ENCODE assay signal across 19 mouse cellular contexts in the genomic region with DNA sequence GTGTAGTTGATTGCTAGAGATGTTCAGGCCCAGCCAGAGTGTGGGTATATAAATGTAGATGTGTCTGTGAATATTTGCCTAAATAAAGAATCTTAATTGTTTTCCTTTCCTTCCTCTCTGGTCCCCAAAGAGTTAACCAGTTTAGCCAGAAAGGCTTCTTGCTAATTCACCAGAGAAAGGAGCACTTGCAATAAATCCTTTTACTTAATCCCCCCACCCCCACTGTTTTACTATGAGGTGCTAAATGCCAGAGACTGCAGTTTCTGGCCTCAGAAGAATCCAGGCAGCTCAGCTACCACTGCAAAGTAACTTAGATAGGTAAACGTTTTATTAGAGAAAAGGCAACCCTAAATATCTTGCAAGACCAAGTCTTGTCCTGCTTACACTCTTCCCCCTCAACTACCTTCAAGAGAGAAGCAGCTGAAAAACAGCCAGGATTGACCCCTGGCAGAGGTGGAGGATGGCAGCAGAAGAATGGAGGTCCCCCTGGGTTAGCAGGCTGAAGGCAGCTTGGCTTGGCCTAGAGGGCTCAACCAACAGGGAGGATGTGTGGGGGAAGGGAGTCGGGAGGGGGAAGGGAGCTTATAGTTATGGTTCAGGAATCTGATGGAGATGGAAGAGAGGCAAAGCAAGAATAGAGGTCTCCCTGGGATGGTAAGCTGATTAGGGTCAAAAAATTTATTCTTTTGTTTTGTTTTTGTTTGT.
DNase-seq lines count a peak whose midpoint lies in the region; ATAC-seq lines count a peak whose summit lies in the region.
"Had no signal": no experiment of that assay in that cellular context is flagged by ENCODE, and none has a peak within 500 bp of the region (broad histone marks: within the 10 kb centered on the region; RNA-seq: fewer than 3 reads in every experiment).

No protein-coding gene starts in this region.

- no peak overlapping the region for H3K27ac ChIP-seq in heart, embryonic 10.5 days
- no peak overlapping the region for H3K27ac ChIP-seq in embryonic facial prominence, embryonic 14.5 days (replicated peaks; ENCODE audit: low read depth, low read length)
- H3K27ac ChIP-seq in midbrain, embryonic 13.5 days, result no peak overlapping the region; the same call in 1 of the 2 replicates
- H3K27ac ChIP-seq in hindbrain, embryonic 12.5 days, result no peak overlapping the region
- H3K27ac ChIP-seq: embryonic facial prominence, embryonic 12.5 days; hindbrain, embryonic 13.5 days; liver, embryonic 15.5 days; stomach, postnatal 0 days had no signal

- H3K9ac ChIP-seq in embryonic facial prominence, embryonic 14.5 days (ENCODE audit: low read depth, low read length), result no peak overlapping the region
- H3K9ac ChIP-seq in midbrain, embryonic 13.5 days (replicated peaks), result no peak overlapping the region
- H3K9ac ChIP-seq in hindbrain, embryonic 12.5 days, result no peak overlapping the region
- H3K9ac ChIP-seq: embryonic facial prominence, embryonic 12.5 days; hindbrain, embryonic 13.5 days; liver, embryonic 15.5 days had no signal

- no peaks in the 10 kb centered on the region for H3K9me3 ChIP-seq in heart, embryonic 10.5 days
- H3K9me3 ChIP-seq in embryonic facial prominence, embryonic 14.5 days (ENCODE audit: control insufficient read depth, low read length), result no peaks in the 10 kb centered on the region
- no peaks in the 10 kb centered on the region for H3K9me3 ChIP-seq in midbrain, embryonic 13.5 days
- H3K9me3 ChIP-seq in hindbrain, embryonic 12.5 days (replicated peaks), result no peaks in the 10 kb centered on the region
- H3K9me3 ChIP-seq: embryonic facial prominence, embryonic 12.5 days; hindbrain, embryonic 13.5 days; liver, embryonic 15.5 days had no signal

- no peak overlapping the region for H3K4me3 ChIP-seq in heart, embryonic 10.5 days
- no peak overlapping the region for H3K4me3 ChIP-seq in embryonic facial prominence, embryonic 14.5 days (ENCODE audit: low read depth, low read length)
- H3K4me3 ChIP-seq in midbrain, embryonic 13.5 days (replicated peaks), result no peak overlapping the region
- H3K4me3 ChIP-seq in hindbrain, embryonic 12.5 days, result no peak overlapping the region
- H3K4me3 ChIP-seq: embryonic facial prominence, embryonic 12.5 days; hindbrain, embryonic 13.5 days; liver, embryonic 15.5 days had no signal

- 18% methylated on average over 2 of the region's 2 CpGs for WGBS in heart, embryonic 10.5 days
- 28% methylated on average over 2 of the region's 2 CpGs for WGBS in embryonic facial prominence, embryonic 14.5 days
- 9% methylated on average over 2 of the region's 2 CpGs for WGBS in midbrain, embryonic 13.5 days
- 37% methylated on average over 2 of the region's 2 CpGs for WGBS in hindbrain, embryonic 12.5 days

- no peak overlapping the region for H3K4me2 ChIP-seq in embryonic facial prominence, embryonic 14.5 days (ENCODE audit: low read depth, low read length)
- H3K4me2 ChIP-seq in midbrain, embryonic 13.5 days (replicated peaks), result peak overlapping the region; percentile 10; the same call in 1 of the 2 replicates
- H3K4me2 ChIP-seq in hindbrain, embryonic 12.5 days (replicated peaks), result no peak overlapping the region
- H3K4me2 ChIP-seq: embryonic facial prominence, embryonic 12.5 days; hindbrain, embryonic 13.5 days; liver, embryonic 15.5 days had no signal

- H3K27me3 ChIP-seq in heart, embryonic 10.5 days (ENCODE audit: insufficient read depth, poor library complexity, severe bottlenecking), result no peaks in the 10 kb centered on the region
- no peaks in the 10 kb centered on the region for H3K27me3 ChIP-seq in embryonic facial prominence, embryonic 14.5 days (replicated peaks; ENCODE audit: control insufficient read depth, insufficient read depth, low read length)
- no peaks in the 10 kb centered on the region for H3K27me3 ChIP-seq in midbrain, embryonic 13.5 days
- H3K27me3 ChIP-seq in hindbrain, embryonic 12.5 days, result no peaks in the 10 kb centered on the region
- H3K27me3 ChIP-seq: embryonic facial prominence, embryonic 12.5 days; hindbrain, embryonic 13.5 days; liver, embryonic 15.5 days had no signal

- no peaks in the 10 kb centered on the region for H3K36me3 ChIP-seq in heart, embryonic 10.5 days
- H3K36me3 ChIP-seq in embryonic facial prominence, embryonic 14.5 days (ENCODE audit: control insufficient read depth, insufficient read depth, low read length), result no peaks in the 10 kb centered on the region
- H3K36me3 ChIP-seq in midbrain, embryonic 13.5 days, result no peaks in the 10 kb centered on the region
- no peaks in the 10 kb centered on the region for H3K36me3 ChIP-seq in hindbrain, embryonic 12.5 days
- H3K36me3 ChIP-seq: embryonic facial prominence, embryonic 12.5 days; hindbrain, embryonic 13.5 days; liver, embryonic 15.5 days had no signal

- H3K4me1 ChIP-seq in heart, embryonic 10.5 days, result no peaks in the 10 kb centered on the region
- H3K4me1 ChIP-seq in embryonic facial prominence, embryonic 14.5 days (ENCODE audit: control insufficient read depth, insufficient read depth, low read length), result no peaks in the 10 kb centered on the region
- peaks cover 7% of the 10 kb centered on the region for H3K4me1 ChIP-seq in midbrain, embryonic 13.5 days (replicated peaks)
- 0 out of 2 replicates have a peak, but pooled peaks cover 2% of the 10 kb centered on the region for H3K4me1 ChIP-seq in hindbrain, embryonic 12.5 days
- H3K4me1 ChIP-seq: embryonic facial prominence, embryonic 12.5 days; hindbrain, embryonic 13.5 days; liver, embryonic 15.5 days had no signal

- DNase-seq in heart, adult 11 months, result peak; percentile 4
- DNase-seq in heart, embryonic 10.5 days (ENCODE audit: low spot score), result no peak
- peak; percentile 33 for DNase-seq in embryo, embryonic 10 days (ENCODE audit: low spot score)
- DNase-seq in embryonic facial prominence, embryonic 14.5 days (ENCODE audit: low spot score), result peak; percentile 1
- no peak for DNase-seq in lung, postnatal 10 days
- DNase-seq: adrenal gland, postnatal 25 days; B cell, adult 2 months; cerebellum, adult 2 months; gastrocnemius, postnatal 25 days; heart, postnatal 10 days; right cerebral cortex, postnatal 25 days; thymus, postnatal 25 days had no signal

- ATAC-seq in embryonic facial prominence, embryonic 14.5 days (ENCODE audit: low read depth), result no peak
- ATAC-seq in midbrain, embryonic 13.5 days, result no peak
- ATAC-seq in hindbrain, embryonic 12.5 days (ENCODE audit: low FRiP score), result no peak
- ATAC-seq: intestine, postnatal 0 days had no signal

Comparison
In these comparisons a context has a peak if more than half of its experiments do, and no peak if none do; other contexts are left out.
1. DNase-seq: peak in heart, adult 11 months (single experiment), embryo, embryonic 10 days (single experiment) and embryonic facial prominence, embryonic 14.5 days (single experiment); none in heart, embryonic 10.5 days (single experiment) and lung, postnatal 10 days (single experiment).